Mouse (Mus musculus): ENCODE measurements around the gene Spata2.

DNA sequence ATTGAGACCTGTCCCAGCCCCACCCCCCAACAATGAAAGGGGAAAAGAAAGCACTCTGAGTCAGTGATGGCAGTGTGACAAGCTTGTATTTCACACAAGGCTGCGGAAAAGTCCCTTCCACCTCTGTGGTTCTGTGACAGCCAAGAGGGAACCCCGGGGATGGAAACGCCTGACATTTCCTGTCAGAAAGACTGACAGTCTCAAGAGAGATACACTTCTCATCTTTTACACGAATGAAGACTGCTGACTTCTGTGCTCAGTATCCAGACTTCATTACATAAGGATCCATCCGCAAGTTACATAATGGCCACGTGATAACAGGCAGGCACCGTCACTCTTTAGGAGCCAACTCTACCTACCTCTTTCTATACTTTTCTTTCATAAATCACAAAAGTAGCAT, 3.8 kb upstream of the Spata2 start:
- no peak for TF ChIP-seq CTCF (conservative IDR thresholded peaks at IDR 0.05; ENCODE audit: low read length)
- TF ChIP-seq NANOG (IDR thresholded peaks at IDR 0.05; ENCODE audit: borderline replicate concordance, low read length), result no peak
- TF ChIP-seq POU5F1 (IDR thresholded peaks at IDR 0.05; ENCODE audit: borderline replicate concordance, low read length), result no peak

All from E14TG2a.4 (cell line).